Mouse (Mus musculus): ENCODE results near the gene Als2.

Gene Als2

DNA sequence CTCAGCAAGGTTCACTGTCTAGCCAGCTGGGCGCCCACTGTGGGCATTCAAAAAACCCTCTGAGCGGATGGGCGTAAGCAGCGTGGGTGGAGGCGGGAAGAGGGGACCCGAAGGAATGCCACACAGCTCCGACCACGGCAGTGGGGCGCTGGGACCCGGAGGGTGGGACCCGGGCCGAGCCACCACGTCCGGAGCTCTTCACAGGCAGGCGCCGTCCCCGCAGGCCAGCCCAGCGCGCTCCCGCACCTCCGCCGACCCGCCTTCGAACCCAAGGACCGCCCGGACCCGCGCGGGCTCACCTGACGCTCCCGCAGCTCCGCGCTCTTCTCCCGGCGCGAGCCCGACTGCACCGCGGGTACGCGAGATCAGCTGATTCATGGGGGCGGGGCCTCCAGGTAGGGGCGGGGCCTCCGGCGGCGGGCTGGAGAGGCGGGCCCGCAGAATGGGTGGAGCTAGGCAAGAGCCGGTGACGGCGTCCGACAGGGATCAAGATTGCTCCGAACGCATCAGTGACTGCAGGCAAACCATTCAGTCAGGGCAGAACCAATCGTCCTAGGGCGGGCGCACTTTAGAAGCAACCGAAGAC is at the start of gene Als2:
Gene Als2, minus strand, starts transcription at position 376 of the 586 bp plus-strand sequence.
- DNase-seq (ENCODE audit: low spot score in 2 of 2) = peak; percentile 93 to 95

DNA sequence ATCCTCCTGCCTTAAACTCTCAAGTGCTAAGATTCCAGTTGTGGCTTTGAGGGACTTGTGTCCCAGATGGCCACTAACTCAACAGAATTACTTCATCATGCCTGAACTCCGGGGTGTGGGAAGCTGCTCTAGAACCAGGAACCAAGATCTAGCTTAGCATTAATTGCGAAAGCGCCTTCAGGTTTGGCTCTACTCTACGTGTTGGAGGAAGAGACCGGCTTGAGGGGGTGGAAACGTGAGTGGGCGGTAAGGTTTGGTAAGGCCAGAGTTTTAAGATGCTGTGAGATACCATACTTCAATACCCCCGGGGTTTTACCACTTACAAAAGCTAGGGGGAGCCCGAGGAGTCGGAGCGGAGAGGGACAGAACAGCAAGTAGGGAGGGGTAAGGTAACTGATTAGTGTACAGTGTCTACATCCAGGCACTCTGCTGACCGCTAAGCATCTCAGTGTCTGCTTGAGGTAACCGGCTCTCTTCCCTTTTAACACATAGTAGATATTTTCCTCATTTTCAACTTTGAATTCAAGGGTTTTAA is 49.4 kb upstream of the Als2 start:
- DNase-seq (ENCODE audit: low spot score in 2 of 2) = peak in 1 of 2 experiments; percentile 3

DNA sequence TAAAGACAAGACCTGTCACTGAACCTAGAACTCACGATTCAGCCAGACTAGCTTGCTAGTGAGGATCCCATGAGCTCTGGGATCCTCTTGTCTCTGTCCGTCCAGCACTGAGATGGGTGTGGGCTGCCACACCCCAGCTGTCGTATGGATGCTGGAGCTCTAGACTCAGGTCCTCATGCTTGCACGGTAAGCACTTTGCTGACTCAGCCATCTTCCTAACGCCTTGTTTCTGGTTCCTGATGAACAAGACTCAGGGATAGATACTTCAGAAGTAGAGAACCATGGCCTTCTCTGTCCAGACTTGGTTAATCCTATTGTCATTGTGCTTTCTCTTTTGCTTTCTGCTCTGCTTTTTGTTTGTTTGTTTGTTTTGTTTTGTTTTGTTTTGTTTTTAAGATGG is 48.8 kb upstream of the Als2 start:
- DNase-seq (ENCODE audit: low spot score in 2 of 2) = no peak

DNA sequence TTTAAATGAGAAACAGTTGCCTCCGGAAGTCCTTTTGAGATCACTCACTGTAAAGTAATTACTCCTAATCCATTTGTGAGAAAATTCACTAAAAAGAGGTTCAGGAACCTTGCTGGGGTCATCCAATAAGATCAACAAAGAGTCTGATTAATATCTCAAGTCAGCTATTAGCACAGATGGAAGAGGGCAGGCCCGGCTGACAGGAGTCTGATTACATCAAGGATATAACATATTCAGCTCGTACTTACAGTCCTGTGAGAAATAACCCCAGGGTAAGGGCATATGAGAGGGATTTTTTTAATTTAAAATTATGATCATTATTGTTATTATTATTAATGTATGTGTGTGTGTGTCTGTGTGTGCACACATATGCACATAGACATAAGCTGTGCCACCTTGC is 35.2 kb upstream of the Als2 start:
- DNase-seq (ENCODE audit: low spot score in 2 of 2) = no peak

DNA sequence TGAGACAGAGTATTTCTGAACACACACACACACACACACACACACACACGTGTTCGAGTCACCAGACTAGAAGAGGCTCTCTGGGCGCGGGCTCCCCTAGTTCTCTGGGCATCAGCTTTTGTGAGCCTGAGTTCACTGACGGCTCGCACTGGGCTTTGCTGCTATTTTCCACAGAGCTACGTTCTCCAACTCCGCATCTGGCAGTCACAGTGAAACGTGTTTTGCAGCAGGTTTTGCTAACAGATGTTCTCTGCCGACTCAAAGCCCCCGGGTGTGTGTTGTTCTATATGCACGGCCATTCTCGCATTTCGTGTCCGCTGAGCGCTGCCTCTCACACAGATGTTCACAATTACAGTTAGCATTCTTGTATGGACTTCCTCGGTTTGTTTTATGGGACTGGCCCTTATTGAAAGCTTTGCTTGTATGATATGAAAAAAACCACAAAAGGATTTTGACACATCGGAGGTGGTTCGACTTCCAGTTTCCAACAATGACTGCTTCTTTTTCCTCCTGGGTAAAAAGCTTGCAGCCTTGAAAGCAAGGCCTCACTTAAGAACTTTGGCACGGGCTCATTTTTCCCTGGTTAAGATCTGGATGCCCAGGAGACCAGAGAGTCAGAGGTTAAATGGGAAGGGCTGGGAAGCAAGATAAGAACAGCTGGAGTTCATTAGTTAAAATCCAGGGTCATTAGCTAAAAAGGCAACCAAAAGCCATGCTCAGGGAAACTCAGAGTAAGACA is 33.1 kb upstream of the Als2 start:
- no peak for DNase-seq (ENCODE audit: low spot score in 2 of 2)

DNA sequence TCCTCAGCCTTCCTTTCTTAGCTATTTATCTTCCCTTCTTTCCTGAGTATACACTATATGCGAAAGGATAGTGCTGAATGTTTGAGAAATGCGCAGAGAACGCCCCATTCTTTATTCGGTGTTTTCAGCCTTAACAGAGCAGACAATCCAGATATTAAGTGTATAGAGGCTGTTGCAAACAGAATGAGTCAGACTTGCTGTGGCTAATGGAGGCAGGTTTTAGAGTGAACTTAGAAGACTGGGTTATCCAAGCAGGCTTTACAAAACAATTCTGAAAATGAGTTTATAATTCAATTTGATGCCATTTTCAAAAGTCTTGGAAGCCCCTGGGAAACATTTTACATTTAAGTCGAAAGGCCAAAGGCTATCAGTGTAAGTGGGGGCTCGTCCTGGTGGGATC is 32.4 kb upstream of the Als2 start:
- DNase-seq (ENCODE audit: low spot score in 2 of 2) = no peak

DNA sequence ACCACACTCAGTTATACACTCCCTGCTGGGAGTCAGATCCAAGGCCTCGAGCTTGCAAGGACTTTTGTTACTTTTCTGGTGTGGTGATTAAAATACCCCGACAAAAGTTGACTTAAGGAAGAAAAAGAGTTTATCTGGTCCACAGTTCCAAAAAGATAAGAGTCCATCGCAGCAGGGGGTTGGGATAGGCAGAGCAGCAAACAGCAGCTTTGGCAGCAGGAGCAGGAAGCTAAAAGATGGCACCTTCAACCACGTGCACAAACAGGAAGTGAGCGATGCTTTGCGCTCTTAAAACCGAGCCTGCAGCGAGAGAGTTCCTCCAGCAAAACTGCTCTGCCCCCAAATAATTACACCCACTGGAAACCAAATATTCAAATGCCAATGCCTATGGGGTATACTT is 31.9 kb upstream of the Als2 start:
- DNase-seq (ENCODE audit: low spot score in 2 of 2) = no peak

DNA sequence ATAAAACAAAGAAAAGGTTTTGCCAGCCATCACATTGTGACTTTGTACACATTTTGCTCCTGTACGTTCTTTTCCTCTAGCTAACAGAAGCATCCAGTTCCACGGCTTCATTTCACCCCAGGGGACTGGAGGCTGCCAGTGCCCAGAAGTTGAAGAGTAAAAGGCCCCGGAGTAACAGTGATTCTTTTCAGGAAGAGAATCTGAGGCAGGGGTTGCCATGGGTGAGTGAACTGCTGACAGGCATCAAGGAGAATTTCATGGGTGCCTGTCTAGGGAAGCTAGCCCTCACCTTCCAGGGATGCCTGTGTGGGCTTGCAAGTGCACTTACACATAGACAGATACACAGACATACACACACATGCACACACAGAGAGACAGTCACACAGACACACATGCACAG is 20.7 kb upstream of the Als2 start:
- no peak for DNase-seq (ENCODE audit: low spot score in 2 of 2)

DNA sequence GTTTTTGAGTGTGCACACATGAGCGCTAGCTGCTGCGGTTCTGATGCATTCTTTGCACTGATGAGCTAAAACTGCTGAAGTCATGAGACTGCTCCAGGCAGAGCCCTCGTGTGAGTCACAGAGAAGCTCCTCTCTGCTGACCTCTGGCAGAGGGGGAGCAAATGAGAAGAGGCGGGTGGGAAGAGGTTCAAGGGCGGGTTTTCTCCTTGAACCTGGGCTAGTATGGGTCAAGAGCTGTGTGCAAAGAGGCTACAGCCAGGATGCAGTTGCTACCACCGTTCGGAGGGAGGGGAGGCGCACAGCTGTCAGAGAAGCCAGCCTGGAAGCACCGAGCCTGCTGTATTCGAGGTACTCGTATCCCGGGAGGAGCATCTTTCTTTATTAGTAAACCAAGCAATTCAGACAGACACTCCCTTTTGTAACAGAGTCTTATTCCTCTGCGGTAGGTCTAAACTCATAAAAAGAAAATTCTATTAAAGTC is 19.8 kb upstream of the Als2 start, which contains the start of gene Cdk15:
Gene Cdk15, plus strand, starts transcription at position 156 of the 481 bp plus-strand sequence.
- DNase-seq (ENCODE audit: low spot score in 2 of 2) = no peak

DNA sequence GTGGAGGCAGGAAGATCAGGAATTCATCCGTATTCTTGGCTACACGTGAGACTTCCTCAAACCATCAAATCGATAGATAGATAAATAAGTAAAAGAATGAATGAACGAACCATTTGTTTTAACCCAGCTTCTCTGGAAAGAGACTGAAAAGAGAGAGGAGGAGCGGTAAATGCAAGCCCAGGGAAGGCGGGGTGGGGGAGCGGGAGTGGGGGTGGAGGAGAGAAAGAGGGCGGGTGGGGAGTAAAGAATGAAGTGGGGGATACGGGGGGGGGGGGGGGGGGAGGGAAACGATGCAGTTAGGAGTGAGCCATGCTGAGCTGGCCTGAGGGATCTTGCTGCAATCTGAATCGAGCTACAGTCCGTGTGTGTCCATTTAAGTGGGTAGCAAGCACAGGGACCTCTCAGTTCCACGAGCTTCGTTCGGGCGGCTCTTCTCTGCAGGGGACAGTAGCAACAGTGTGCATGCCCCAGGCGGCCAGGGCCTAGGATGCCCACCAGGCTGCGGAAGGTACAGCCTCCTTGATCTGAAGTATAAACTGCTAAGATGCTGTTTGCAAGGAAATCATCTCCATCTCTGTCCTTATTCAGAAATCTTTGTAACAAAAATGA is 16.4 kb upstream of the Als2 start:
- DNase-seq (ENCODE audit: low spot score in 2 of 2) = no peak

DNA sequence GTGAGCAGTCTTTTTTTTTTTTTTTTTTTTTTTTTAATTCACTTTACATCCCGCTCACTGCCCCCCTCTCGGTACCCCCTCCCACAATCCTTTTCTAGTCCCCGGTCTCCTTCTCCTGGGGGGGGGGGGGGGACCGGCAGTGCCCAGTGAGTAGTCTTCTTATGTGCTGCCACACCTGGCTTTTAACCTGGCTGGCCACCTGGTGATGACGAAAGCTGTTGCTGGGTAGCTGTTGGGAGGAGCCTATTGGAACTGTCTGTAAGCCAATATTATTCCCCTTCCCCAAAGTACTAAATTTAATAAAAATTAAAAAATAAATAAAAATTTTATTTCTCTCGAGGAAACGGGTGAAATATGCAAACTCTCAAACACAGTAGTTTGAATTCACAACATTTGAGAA is 15.7 kb upstream of the Als2 start:
- no peak for DNase-seq (ENCODE audit: low spot score in 2 of 2)

DNA sequence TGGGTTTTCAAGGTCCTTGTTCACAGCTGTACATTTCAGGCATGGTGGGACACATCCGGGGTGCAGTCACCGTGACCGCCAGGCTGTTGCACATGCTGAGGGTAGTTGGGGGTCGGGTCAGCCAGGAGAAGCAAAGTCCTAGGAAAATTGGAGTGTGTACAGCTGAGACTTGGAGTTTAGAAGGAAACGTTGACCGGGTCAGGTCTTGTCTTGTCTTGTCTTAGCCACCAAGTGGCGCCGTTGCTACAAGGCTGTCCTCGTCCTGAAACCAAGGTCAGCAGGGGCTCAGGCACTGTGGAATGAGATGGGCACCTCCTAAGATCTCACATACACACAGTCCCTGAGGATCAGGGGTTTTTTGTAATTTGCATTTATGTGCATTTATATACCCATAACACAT is 10.6 kb upstream of the Als2 start:
- DNase-seq (ENCODE audit: low spot score in 2 of 2) = peak in 1 of 2 experiments; percentile 19

DNA sequence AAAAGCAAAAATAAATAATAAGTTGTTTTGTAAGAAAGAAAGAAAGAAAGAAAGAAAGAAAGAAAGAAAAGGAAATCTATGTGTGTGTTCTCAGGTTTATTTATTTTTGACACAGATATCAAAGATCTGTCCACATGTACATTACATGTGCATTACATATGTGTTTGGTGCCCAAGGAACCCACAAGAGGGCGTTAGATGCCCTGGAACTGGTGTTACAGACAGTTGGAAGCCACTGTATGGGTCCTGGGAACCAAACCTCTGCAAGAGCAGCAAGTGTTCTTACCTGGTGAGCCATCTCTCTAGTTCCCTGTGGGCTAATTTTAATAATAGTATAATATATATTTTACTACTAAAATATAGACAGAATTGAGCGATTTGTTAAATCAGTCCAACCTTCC is 6.7 kb upstream of the Als2 start:
- no peak for DNase-seq (ENCODE audit: low spot score in 2 of 2)

DNA sequence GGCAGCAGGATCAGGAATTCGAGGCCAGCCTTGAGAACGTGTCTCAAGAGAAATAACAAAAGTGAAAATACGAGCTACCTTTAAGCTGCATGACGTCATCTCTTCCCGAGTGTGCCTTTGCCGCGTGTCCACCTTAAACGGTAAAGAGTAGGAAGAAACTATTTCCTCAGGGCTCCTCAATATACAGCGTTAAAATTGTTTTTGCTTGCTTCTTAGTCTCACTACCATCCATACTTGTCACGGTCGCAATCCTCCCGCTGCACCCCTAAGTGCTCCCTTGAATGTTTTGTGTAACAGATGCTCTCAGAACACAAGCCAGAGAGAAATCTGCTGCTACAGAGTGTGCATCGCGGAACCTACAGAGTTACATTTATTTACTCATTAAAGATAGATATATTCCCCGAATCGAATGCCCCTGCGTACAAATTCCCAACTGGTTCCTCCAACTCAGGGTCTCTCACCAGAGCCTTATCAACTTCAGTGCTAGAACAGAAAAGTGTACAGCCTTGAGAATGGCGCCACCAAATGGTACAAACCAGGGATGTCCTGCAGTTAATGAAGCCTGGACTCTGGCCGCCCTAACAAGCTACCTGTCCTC is 682 bp upstream of the Als2 start:
- peak; percentile 71 to 78 for DNase-seq (ENCODE audit: low spot score in 2 of 2)

DNA sequence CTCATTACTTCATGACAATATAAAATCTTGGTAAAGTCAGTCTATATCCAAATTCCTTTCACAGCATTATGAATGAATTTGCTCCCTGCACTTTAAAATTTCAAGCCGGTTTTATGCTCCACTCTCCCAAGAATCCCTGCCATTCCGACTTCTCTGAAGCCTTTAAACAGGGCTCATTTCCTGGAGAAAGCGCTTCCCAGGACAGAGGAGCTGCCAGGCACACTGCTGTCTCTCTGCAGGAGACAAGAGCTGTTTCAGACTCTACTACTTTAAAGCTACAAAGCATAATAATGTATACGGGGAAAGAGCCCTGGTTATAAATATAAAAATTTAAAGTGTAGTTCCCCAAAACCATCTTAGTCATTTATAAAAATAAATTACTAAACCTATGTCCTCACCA is 7.8 kb downstream of the Als2 start:
- no peak for DNase-seq (ENCODE audit: low spot score in 2 of 2)

DNA sequence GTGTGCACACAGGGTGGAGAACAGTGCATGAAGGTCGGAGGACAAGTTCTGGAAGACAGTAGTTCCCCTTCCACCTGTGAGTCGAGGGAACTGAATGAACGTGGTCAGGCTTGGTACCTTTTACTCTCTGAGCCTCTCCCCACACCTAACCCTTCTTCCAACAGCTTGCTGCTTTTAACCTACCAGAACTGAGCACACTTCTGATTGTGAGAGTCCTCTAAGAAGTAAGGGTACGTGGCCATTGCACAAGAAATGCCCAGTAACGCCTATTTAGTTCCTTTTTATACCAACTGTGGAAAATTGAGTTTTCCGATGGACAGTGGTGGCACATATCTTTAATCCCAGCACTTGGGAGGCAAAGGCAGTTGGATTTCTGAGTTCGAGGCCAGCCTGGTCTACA is 8.5 kb downstream of the Als2 start:
- DNase-seq (ENCODE audit: low spot score in 2 of 2) = no peak

DNA sequence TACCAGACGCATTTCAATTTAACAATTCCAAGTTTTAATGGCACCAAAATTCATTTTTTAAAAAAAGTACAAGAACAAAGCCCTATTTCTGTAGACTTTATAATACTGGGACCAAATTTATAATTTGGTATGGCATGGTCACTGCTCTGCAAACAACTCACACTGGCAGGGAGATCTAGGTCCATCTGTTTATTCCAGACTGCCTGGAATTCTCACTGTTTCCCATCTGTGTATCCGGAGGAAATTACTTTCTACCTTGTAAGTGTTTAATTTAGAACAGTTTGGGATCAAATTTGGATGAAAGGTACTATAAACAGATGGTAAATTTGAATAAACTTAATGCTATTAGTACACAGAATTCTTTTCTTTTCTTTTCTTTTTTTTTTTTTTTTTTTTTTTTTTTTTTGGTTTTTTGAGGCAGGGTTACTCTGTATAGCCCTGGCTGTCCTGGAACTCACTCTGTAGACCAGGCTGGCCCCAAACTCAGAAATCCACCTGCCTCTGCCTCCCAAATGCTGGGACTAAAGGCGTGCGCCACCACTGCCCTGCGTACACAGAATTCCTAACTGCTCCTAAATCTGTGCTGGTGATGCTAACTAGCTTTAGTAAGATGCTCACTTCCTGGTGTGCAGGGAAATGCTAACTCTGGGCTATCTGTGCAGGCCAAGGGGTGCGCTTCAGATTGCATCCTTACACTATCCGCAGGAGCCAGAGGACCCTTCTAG is 14.8 kb downstream of the Als2 start:
- no peak for DNase-seq (ENCODE audit: low spot score in 2 of 2)

DNA sequence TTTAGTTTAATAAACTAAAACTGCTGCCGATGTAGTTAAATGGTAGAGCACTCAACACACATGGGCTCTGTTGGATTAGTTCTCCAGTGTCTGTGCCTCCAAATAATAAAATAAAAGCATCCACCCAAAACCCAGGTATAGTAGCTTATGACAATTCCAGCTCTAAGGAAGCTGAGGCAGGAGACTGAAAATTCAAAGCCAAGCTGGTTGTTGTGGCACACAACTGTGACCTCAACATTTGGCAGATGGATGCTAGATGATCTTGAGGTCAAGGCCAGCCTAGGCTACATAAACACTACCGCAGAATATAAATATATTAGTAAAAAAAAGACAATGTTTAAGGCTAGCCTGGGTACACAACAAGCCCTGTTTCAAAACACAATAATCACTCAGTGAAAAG is 15.4 kb downstream of the Als2 start:
- no peak for DNase-seq (ENCODE audit: low spot score in 2 of 2)

DNA sequence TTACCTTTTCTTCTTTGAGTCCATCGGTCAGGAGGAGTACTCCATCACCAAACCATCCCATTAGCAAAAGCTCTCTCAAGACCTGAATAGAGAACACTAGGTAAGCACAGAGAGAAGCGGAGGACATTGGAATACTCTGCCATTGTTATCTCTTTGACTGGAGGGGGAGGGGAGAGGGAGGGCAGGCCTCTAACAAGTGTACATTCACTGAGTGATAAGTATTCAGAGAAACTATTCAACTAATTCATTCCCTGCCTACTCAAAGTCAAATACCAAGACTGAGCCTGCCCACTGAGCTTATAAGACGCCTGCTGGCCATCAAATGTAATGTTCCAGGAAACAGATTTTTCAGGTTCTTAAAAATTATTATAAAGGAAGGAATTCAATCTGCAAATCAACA is 16.7 kb downstream of the Als2 start:
- DNase-seq (ENCODE audit: low spot score in 2 of 2) = no peak

DNA sequence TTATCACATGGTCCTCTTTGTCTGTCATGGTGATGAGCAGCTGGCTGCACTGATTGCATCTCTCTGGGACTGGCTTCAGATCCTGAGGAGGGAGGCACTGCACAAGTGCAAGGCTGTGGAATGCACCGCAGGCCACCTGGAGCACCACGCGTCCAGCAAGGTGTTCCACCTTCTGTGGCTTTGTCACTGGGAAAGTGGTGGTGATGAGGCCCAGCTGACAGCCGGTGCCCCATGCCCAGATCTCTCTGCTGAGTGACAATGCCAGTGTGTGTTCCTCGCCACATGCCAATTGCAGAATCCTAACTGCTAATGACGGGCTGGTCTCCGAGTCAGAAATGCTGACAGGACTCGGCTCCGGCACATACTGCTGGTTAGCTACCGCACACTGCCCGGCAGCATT is 21.6 kb downstream of the Als2 start:
- DNase-seq (ENCODE audit: low spot score in 2 of 2) = no peak

DNA sequence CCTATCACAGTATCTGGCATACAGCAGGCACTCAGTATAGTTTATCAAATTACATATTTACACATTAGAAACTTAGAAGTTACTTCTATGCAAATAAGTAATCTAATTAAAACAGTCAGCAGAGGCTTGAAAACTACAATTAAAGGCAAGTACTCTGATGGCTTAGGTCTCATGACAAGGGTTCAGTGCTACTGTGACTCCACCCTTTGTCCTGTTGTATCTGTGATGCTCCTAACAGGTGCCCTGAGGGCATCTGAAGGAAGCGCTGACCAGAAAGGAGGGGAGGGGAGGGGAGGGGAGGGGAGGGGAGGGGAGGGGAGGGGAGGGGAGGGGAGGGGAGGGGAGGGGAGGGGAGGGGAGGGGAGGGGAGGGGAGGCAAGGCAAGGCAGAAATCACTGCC is 24.1 kb downstream of the Als2 start:
- DNase-seq (ENCODE audit: low spot score in 2 of 2) = no peak
